Mouse (Mus musculus) limb, embryonic 14.5 days (tissue): Measurements from ENCODE around the gene Pnmal1. TPM values are rescaled to one million over a fixed set of nuclear protein-coding genes. Genes with fewer than 3 reads are reported as not detected.

Experiments
- ATAC-seq: fragments of 200-750 bp; cut with Nextera tagmentation; 2 replicates; pipeline ENCODE4 v1.8.0; 2017; ENCODE audit warnings: low read depth, moderate number of reproducible peaks, moderate TSS enrichment; ENCODE audit not compliant: low FRiP score
- DNase-seq: peaks from one replicate; pipeline ENCODE4 v3.0.0-alpha.2; 2015; ENCODE audit warnings: low spot score
- H3K27ac ChIP-seq: fragments of 300-500 bp; sonication (generic); replicated peaks from 2 replicates; pipeline ENCODE4 v1.5.1; 2014; ENCODE audit warnings: low read depth, mild to moderate bottlenecking, low read length, moderate library complexity, mixed read lengths
- H3K27me3 ChIP-seq: fragments of 300-500 bp; sonication (generic); 2 replicates; pipeline ENCODE4 v1.6.1; 2014; ENCODE audit warnings: low read length, mixed read lengths; ENCODE audit not compliant: control insufficient read depth, insufficient read depth
- H3K36me3 ChIP-seq: fragments of 300-500 bp; sonication (generic); 2 replicates; pipeline ENCODE4 v1.6.1; 2014; ENCODE audit warnings: mild to moderate bottlenecking, low read length, moderate library complexity, mixed read lengths; ENCODE audit not compliant: control insufficient read depth, insufficient read depth
- H3K4me1 ChIP-seq: fragments of 300-500 bp; sonication (generic); 2 replicates; pipeline ENCODE4 v1.6.1; 2014; ENCODE audit warnings: antibody characterized with exemption, low read length, mixed read lengths; ENCODE audit not compliant: control insufficient read depth, insufficient read depth
- H3K4me2 ChIP-seq: fragments of 300-500 bp; sonication (generic); replicated peaks from 2 replicates; pipeline ENCODE4 v1.6.1; 2014; ENCODE audit warnings: low read depth, mild to moderate bottlenecking, low read length, moderate library complexity; ENCODE audit not compliant: severe bottlenecking
- H3K4me3 ChIP-seq: fragments of 300-500 bp; sonication (generic); replicated peaks from 2 replicates; pipeline ENCODE4 v1.5.1; 2014; ENCODE audit warnings: low read length
- H3K9ac ChIP-seq: fragments of 300-500 bp; sonication (generic); 2 replicates; pipeline ENCODE4 v1.6.1; 2014; ENCODE audit warnings: mild to moderate bottlenecking, low read depth, low read length, moderate library complexity; ENCODE audit not compliant: severe bottlenecking
- H3K9me3 ChIP-seq: fragments of 300-500 bp; sonication (generic); 2 replicates; pipeline ENCODE4 v1.6.1; 2016; ENCODE audit warnings: low read length; ENCODE audit not compliant: control insufficient read depth
- POLR2A ChIP-seq: fragments of 200-500 bp; IDR thresholded peaks from 2 replicates; pipeline ENCODE4 v1.8.0; 2012; ENCODE audit warnings: inconsistent platforms, mild to moderate bottlenecking, moderate library complexity, borderline replicate concordance; ENCODE audit not compliant: insufficient read depth, insufficient read length; ENCODE audit errors: extremely low read depth
- WGBS: fragments of 180-500 bp; shearing (Covaris S2); extraction: QIAGEN DNeasy Blood & Tissue Kit; methylation state at CpG from one replicate; pipeline ENCODE4 v1.1.7; 2014; 5-methylcytosine and 5-hydroxymethylcytosine counted together
- polyA plus RNA-seq, 2 experiments: library from polyadenylated mRNA; depleted of rRNA in 1 of 2; stranded (reverse) in 1 of 2; unstranded in 1 of 2; fragments of >200 nt; fragmentation: Nextera tagmentation in 1 of 2; extraction: Ambion mirVana in 1 of 2; gene quantifications; 2 replicates each; pipeline versions ENCODE4 v1.2.1 to v1.2.3; 2012 to 2014

The Pnmal1 gene
- polyA plus RNA-seq, 2 experiments = 0.43 to 0.49 TPM

DNA sequence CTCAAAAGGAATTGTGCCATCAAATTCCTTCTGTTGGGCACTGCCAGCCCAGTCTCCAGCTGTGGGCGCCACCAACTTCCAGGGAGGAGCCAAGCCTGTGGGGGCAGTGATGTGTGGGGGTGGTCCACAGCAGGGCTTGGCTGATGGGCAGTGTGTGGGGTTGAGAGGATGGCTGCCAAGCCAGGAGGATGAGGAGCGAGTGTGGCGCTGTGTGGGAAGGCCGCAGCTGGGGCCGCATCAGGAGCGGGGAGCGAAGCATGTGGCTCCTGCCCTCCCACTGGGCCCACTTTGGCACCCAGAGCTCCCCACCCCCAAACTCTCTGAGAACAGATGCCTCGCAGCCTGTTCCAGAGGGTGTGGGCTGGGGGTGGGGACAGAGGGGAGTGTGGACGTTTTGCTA is 41.5 kb upstream of the Pnmal1 start:
- Histone ChIP-seq H3K36me3 (peaks cover 63% of the 10 kb centered on the region), H3K4me1 (peaks cover 32% of the 10 kb centered on the region), H3K9me3 (no peaks in the 10 kb centered on the region), H3K4me3 (no peak overlapping the region), H3K27ac (no peak overlapping the region), H3K9ac (no peak overlapping the region), H3K4me2 (no peak overlapping the region), H3K27me3 (no peaks in the 10 kb centered on the region)
- ATAC-seq = no peak
- TF ChIP-seq POLR2A = no peak
- DNase-seq = no peak
- WGBS = 75% methylated on average over 9 of the region's 9 CpGs

DNA sequence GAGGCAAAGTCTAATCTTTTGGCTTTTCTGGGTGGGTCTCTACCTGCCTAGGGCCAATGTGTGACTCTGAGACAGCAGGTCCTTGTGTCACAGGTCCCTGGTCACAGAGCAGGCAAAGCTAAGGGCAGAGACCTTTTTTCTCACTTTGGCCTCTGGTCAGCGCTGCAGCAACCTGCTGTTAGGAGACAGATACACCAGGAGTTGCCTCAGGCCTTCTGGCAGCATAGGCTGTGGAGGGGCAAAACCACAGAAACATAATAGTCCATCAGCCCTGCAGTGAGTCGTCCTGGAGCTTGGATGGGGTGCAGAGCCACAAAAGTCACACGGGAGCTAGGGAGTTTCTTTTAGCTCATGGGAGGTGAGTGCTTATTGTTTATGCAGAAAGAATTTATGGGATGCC is 40.8 kb upstream of the Pnmal1 start:
- WGBS = 72% methylated on average over 3 of the region's 3 CpGs

DNA sequence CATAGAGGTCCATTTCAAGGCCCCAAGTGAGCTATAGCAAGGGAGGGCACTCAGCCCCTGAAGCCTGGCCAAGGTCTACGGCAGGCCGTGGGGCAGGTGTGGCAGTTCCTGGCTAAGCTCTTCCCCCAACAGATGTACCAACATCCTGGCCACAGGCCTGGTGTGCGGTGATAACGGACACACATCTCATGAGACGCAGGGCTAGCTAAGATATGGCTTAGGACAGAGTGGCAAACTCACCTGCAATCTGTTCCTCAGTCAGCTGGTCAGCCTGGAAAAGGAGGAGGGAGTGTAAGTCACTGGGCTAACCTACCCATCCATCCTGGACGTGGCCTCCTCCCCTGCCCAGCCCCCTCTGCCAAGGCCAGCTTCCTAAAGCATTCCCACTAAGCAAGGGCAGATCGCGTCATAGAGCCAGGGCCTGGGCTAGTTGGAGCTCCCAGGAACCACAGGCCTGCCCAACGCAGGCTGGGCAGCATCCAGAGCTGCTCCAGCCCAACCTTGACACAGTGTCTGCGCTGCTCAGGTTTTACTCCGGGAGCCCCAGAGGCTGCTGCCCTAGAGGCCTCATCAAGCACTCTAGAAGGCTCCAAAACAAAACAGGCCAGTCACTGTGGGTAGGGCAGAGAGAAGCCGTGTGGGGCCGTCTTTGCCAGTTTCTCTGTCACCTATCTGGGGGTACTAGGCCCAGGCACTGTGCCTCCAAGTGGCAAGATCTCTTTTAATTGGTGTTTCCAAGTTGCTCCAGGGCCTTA is 39.9 kb upstream of the Pnmal1 start:
- Histone ChIP-seq H3K4me1 (peaks cover 32% of the 10 kb centered on the region), H3K9ac (peak overlapping the region; percentile 38; the same call in 1 of the 2 replicates), H3K36me3 (peaks cover 56% of the 10 kb centered on the region), H3K27me3 (no peaks in the 10 kb centered on the region), H3K4me2 (no peak overlapping the region), H3K9me3 (no peaks in the 10 kb centered on the region), H3K27ac (0 out of 2 replicates have a peak overlapping the region, but pooled peaks have one; percentile 5), H3K4me3 (no peak overlapping the region)
- no peak for ATAC-seq
- no peak for TF ChIP-seq POLR2A
- no peak for DNase-seq
- 77% methylated on average over 13 of the region's 13 CpGs for WGBS

More for the DNA sequence above, 40.8 kb upstream of the Pnmal1 start:
- Histone ChIP-seq H3K9me3 (no peaks in the 10 kb centered on the region), H3K27me3 (no peaks in the 10 kb centered on the region), H3K36me3 (peaks cover 63% of the 10 kb centered on the region), H3K27ac (no peak overlapping the region), H3K4me3 (no peak overlapping the region), H3K4me1 (peaks cover 32% of the 10 kb centered on the region), H3K9ac (no peak overlapping the region), H3K4me2 (no peak overlapping the region)
- DNase-seq (no peak), ATAC-seq (no peak)
- no peak for TF ChIP-seq POLR2A

DNA sequence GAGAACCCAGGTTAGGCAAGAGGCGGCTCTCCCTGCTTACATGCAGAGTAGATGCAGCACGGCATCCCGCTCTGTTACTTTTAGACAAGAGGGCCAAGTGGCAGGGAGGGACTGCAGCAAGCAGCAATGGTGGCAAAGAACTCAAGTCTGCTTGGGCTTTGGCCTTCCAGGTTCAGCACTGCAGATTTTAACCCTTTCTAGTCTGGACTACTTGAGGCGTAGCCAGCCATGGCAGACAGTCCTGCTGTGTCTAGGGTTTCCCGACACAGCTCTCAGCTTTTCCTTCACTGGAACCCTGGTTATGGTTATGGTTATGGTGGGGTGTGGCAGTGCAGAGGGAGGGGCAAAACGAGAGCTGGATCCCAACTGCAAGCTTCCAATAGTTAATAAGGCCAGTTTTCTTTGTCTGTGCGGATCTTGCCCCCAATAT is 39.3 kb upstream of the Pnmal1 start:
- Histone ChIP-seq H3K4me1 (peaks cover 32% of the 10 kb centered on the region), H3K36me3 (peaks cover 50% of the 10 kb centered on the region), H3K4me2 (no peak overlapping the region), H3K4me3 (no peak overlapping the region), H3K9ac (peak overlapping the region; percentile 38; the same call in 1 of the 2 replicates), H3K9me3 (no peaks in the 10 kb centered on the region), H3K27ac (no peak overlapping the region), H3K27me3 (no peaks in the 10 kb centered on the region)
- DNase-seq (no peak), ATAC-seq (no peak)
- 80% methylated on average over 7 of the region's 7 CpGs for WGBS
- TF ChIP-seq POLR2A = no peak

DNA sequence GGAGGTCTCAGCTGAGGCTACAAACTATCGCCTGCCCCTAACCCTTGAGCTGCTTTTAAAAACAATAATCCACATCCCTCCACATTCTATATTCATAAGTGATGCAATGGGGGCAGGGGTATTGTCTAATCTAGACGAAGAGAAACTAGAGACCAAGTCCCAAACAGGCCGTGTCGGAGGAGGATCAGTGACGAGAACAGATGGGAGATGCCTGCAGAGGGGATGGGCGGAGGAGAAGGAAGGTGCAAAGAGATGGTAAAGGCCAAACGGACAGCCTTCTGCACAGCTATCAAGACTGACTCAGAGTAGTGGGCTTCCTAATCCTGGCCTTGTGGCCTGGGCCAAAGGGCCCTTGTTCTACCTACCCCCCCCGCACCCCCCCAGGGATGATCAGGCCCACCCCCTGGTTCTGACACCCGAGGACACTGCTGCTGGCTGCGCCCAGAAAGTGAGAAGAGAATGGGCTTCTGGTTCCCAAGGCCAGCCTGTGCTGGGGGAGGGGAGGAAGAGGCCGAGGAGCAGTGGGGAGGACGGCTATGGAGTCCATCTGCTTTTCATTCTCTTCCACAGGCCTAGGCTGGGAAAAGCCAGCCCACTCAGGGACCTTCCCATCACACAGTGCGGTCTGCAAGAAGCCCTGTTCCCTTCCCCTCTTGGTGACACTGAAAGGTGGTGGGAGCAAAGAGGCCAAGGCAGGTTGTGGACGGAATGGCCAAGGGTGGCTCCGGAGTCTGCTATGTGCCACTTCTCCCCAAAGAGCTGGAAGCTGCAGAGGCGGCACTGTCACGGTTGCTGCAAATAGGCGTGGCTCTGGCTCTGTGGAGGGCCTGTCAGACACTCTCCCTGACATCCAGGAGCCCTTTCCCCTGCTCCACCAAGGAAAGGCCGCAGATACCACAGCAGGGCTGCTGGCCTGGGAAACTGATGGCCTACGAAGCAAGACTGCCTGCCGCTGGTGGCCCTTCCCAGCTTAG is 38.4 kb upstream of the Pnmal1 start:
- WGBS = 42% methylated on average over 21 of the region's 21 CpGs
- Histone ChIP-seq H3K4me2 (peak overlapping the region; percentile 88), H3K9ac (peak overlapping the region; percentile 84), H3K27me3 (no peaks in the 10 kb centered on the region), H3K36me3 (peaks cover 41% of the 10 kb centered on the region), H3K27ac (peak overlapping the region; percentile 71), H3K9me3 (no peaks in the 10 kb centered on the region), H3K4me3 (peak overlapping the region; percentile 99), H3K4me1 (peaks cover 32% of the 10 kb centered on the region)
- DNase-seq (no peak), ATAC-seq (no peak)
- no peak for TF ChIP-seq POLR2A
